Mouse (Mus musculus): ENCODE results near the gene Olfr1291-ps1. TPM values are rescaled to one million over a fixed set of nuclear protein-coding genes. Genes with fewer than 3 reads are reported as not detected.

Gene Olfr1291-ps1
- not detected for total RNA-seq (2021)
- long read RNA-seq, experiment 1: 0 reads
- long read RNA-seq, experiment 2: 0 reads

DNA sequence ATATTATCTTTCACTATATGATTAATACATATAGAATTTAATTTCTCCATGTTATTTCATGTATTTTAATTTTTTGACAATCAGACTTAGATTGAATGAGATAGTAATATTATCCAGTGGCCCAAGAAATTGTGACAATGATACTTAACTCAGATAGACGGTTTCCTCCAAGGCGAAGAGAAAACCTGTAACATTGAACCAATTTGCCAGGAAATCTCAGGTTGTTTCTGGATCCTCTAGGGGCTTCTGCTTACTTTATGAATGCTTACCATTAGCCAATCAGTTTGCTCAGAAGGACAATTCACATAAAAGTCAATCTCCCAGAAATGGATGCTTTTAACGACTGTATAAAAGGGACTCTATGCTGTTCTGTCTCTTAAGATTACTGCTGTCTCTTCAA lies at the start of gene Olfr1291-ps1:
TSS of gene Olfr1291-ps1 (plus strand) at position 301 of the 400 bp plus-strand sequence.
- intact Hi-C loops (cut with DNase I): no loop called here
- DNase-seq: no peak

DNA sequence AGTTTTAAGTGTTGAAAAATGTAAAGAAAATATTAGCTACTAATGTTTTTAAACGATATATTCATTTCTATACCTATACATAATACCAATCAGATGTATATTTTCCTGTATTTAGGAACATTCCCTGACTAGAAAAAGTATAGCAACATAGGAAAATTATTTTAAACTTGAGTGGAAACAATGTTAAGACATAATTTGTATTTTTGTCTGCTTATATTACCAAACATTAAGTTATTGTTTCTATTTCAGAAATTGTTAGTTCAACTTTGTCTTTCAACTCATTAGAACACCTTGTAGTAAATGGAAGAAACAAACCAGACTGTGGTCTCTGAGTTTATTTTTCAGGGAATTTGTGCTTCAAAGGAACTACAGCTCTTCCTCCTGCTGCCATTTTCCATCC lies 48.1 kb upstream of the Olfr1291-ps1 start, which contains the start of gene Olfr1287:
TSS of gene Olfr1287 (plus strand) at position 301 of the 400 bp plus-strand sequence.
- no peak for DNase-seq
- intact Hi-C loops (cut with DNase I): no loop called here

DNA sequence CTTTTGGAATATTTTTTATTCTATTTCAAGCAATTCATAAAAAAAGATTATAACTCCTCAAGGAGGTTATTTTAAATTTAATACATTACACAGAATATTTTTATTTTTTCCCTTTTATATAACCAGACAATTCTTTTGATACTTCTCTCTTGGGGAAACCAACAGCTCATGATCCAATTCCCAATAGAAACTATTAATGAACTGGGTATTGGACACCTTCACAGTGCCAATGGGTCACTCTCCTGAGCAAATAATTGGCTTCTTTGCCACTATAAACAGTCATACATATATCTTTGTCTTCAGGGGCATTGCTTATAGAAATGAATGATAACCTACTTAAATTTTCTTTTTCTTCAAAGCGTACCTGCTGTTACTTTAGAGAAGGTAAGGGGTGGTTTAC lies 23.2 kb upstream of the Olfr1291-ps1 start, which contains the start of gene Olfr1288:
TSS of gene Olfr1288 (plus strand) at position 301 of the 400 bp plus-strand sequence.
- no peak for DNase-seq
- intact Hi-C loops (cut with DNase I): no loop called here

DNA sequence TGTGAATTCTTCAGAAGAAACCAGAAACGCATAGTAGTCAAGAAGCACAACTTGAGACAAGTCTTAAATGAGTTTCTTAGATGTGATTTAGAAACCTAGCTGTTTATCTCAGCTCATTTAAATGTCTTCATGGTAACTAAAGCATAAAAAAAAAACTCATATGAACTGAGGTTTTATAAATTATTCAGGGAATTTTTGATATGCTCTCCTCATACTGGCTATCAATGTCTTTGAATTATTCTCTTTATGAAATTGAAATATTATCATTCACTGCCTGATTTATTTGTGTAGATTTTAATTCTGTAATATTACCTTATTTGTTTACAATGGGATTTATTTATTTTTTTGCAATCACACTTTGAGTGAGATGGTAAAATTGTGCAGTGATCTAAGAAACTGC lies 16.5 kb upstream of the Olfr1291-ps1 start, which contains the start of gene Olfr1289:
TSS of gene Olfr1289 (plus strand) at position 301 of the 400 bp plus-strand sequence.
- no peak for DNase-seq
- intact Hi-C loops (cut with DNase I): no loop called here

DNA sequence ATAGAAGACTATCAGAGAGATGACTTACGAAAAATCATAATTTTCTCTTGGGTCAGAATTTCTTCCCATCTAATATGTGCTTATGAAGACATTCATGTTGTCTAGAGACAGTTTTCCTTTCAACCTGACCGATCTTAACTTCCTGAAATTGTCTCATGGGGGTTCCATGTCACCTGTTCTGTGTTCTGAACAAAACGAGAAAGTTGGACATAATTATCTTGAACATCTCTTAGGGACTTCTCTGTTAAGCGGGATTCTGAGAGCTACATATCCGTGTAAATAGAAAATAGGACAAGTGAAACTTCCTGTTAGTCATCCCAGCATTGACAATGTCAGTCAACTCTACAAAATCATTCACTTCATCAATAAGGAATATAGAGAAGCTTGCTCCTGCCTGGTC lies 3.3 kb upstream of the Olfr1291-ps1 start, which contains the start of gene Olfr1290:
TSS of gene Olfr1290 (minus strand) at position 101 of the 400 bp plus-strand sequence.
- intact Hi-C loops (cut with DNase I): no loop called here
- DNase-seq: no peak

DNA sequence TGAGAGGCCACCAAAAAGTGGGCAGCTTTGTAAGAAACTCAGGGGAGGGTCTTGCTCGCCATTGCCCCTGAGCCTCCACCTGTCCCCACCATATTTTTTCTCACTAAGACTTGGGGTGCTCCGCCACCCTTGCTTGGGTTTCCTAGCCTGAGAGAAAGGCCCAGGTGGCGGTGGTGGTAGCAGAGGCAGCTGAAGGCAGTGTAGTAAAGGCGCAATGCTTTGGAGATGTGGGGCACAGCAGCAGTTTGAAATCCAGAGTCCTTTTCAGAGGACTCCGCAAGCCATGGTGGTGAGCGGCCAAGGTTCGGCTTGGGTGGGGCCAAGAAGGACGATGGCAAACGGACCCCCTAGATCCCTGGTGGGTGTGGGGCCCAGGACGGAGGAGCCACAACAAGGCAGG lies 20.5 kb downstream of the Olfr1291-ps1 start:
- intact Hi-C loops (cut with DNase I): no loop called here
- DNase-seq: no peak

DNA sequence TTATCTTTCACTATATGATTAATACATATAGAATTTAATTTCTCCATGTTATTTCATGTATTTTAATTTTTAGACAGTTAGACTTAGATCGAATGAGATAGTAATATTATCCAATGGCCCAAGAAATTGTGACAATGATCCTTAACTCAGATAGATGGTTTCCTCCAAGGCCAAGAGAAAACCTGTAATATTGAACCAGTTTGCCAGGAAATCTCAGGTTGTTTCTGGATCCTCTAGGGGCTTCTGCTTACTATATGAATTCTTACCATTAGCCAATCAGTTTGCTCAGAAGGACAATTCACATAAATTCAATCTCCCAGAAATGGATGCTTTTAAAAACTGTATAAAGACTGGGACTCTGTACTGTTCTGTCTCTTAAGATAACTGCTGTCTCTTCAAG lies 27.9 kb downstream of the Olfr1291-ps1 start, which contains the start of gene Olfr1293-ps:
TSS of gene Olfr1293-ps (plus strand) at position 301 of the 400 bp plus-strand sequence.
- intact Hi-C loops (cut with DNase I): no loop called here
- no peak for DNase-seq

DNA sequence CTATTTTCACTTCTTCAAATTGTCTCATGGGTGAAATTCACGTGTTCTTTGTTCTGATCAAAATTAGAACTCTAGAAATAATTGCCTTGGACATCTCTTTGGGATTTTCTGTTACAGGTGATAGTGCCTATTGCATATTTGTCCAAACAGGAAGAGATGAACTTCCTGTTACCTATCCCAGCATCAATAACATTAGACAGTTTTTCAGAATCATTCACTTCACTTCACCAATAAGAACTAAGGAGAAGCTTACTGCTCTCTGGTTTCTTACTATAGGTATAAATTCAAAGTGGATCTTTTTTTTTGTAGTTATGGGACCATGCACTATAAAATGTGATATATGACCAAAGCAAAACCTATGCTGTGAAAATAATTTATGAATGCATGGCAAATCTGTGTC lies 43.2 kb downstream of the Olfr1291-ps1 start, which contains the start of gene Olfr1294:
TSS of gene Olfr1294 (minus strand) at position 101 of the 400 bp plus-strand sequence.
- DNase-seq: no peak
- intact Hi-C loops (cut with DNase I): no loop called here

Other genes starting within 250 kb of the Olfr1291-ps1 start
- not detected for gene Olfr1276, start 242.7 kb upstream of the Olfr1291-ps1 start, total RNA-seq (2021)
- not detected for gene Olfr1277, start 223.1 kb upstream of the Olfr1291-ps1 start, total RNA-seq (2021)
- gene Olfr1278, start 207.0 kb upstream of the Olfr1291-ps1 start, total RNA-seq (2021): not detected
- gene Olfr1279, start 196.5 kb upstream of the Olfr1291-ps1 start, total RNA-seq (2021): not detected
- not detected for gene Olfr1280, start 183.2 kb upstream of the Olfr1291-ps1 start, total RNA-seq (2021)
- not detected for gene Olfr1281, start 170.7 kb upstream of the Olfr1291-ps1 start, total RNA-seq (2021)
- not detected for gene Olfr1282, start 161.1 kb upstream of the Olfr1291-ps1 start, total RNA-seq (2021)
- gene Olfr1283, start 130.4 kb upstream of the Olfr1291-ps1 start, total RNA-seq (2021): not detected
- not detected for gene Olfr1284, start 121.7 kb upstream of the Olfr1291-ps1 start, total RNA-seq (2021)
- gene Olfr1286, start 74.1 kb upstream of the Olfr1291-ps1 start, total RNA-seq (2021): not detected
- gene Olfr1287, start 48.0 kb upstream of the Olfr1291-ps1 start, total RNA-seq (2021): not detected
- not detected for gene Olfr1288, start 23.1 kb upstream of the Olfr1291-ps1 start, total RNA-seq (2021)
- not detected for gene Olfr1289, start 16.4 kb upstream of the Olfr1291-ps1 start, total RNA-seq (2021)
- not detected for gene Olfr1290, start 3.4 kb upstream of the Olfr1291-ps1 start, total RNA-seq (2021)
- not detected for gene Olfr1293-ps, start 28.0 kb downstream of the Olfr1291-ps1 start, total RNA-seq (2021)
- not detected for gene Olfr1294, start 43.1 kb downstream of the Olfr1291-ps1 start, total RNA-seq (2021)
- not detected for gene Olfr1295, start 72.5 kb downstream of the Olfr1291-ps1 start, total RNA-seq (2021)
- not detected for gene Olfr1297, start 129.3 kb downstream of the Olfr1291-ps1 start, total RNA-seq (2021)
- not detected for gene Olfr1298, start 152.0 kb downstream of the Olfr1291-ps1 start, total RNA-seq (2021)
- not detected for gene Olfr1299, start 164.2 kb downstream of the Olfr1291-ps1 start, total RNA-seq (2021)